Comparison of ENCODE assay signal across 11 mouse cellular contexts in genomic region chr1:89849861-89850230, GRCm38 (mm10).
DNase-seq lines count a peak whose midpoint lies in the region; ATAC-seq and TF ChIP-seq lines count a peak whose summit lies in the region.
"Had no signal": no experiment of that assay in that cellular context is flagged by ENCODE, and none has a peak within 500 bp of the region (broad histone marks: within the 10 kb centered on the region; RNA-seq: fewer than 3 reads in every experiment).

No protein-coding gene starts in this region.

- no peak overlapping the region for H3K9ac ChIP-seq in kidney, postnatal 0 days (ENCODE audit: low read depth, low read length)
- peak overlapping the region; percentile 33; the same call in 1 of the 2 replicates for H3K9ac ChIP-seq in forebrain, postnatal 0 days
- no peak overlapping the region for H3K9ac ChIP-seq in neural tube, embryonic 15.5 days (replicated peaks)

- H3K27ac ChIP-seq in kidney, postnatal 0 days: no peak overlapping the region
- H3K27ac ChIP-seq in forebrain, postnatal 0 days (ENCODE audit: low read depth, low read length): peak overlapping the region; percentile 52; the same call in 1 of the 2 replicates
- peak overlapping the region; percentile 19; the same call in 1 of the 2 replicates for H3K27ac ChIP-seq in neural tube, embryonic 15.5 days (replicated peaks)

- H3K4me3 ChIP-seq in kidney, postnatal 0 days (replicated peaks; ENCODE audit: low read depth, low read length): no peak overlapping the region
- H3K4me3 ChIP-seq in forebrain, postnatal 0 days (ENCODE audit: low read depth, low read length): no peak overlapping the region
- no peak overlapping the region for H3K4me3 ChIP-seq in neural tube, embryonic 15.5 days (replicated peaks)

- H3K4me1 ChIP-seq in kidney, postnatal 0 days (replicated peaks; ENCODE audit: insufficient read depth, low read length): peaks cover 5% of the 10 kb centered on the region; the same call in 1 of the 2 replicates
- peaks cover 26% of the 10 kb centered on the region for H3K4me1 ChIP-seq in forebrain, postnatal 0 days (ENCODE audit: insufficient read depth)
- peaks cover 50% of the 10 kb centered on the region for H3K4me1 ChIP-seq in neural tube, embryonic 15.5 days

- no peaks in the 10 kb centered on the region for H3K9me3 ChIP-seq in kidney, postnatal 0 days (replicated peaks; ENCODE audit: low read length)
- H3K9me3 ChIP-seq in forebrain, postnatal 0 days (ENCODE audit: low read length): no peaks in the 10 kb centered on the region
- no peaks in the 10 kb centered on the region for H3K9me3 ChIP-seq in neural tube, embryonic 15.5 days (replicated peaks)

- TF ChIP-seq CTCF in kidney, postnatal 0 days (IDR thresholded peaks at IDR 0.05; ENCODE audit: low read depth): no peak
- TF ChIP-seq CTCF in forebrain, postnatal 0 days (IDR thresholded peaks at IDR 0.05; ENCODE audit: low read depth): no peak

- H3K27me3 ChIP-seq in kidney, postnatal 0 days (ENCODE audit: insufficient read depth, low read length): no peaks in the 10 kb centered on the region
- no peaks in the 10 kb centered on the region for H3K27me3 ChIP-seq in forebrain, postnatal 0 days (ENCODE audit: insufficient read depth, low read length)
- H3K27me3 ChIP-seq in neural tube, embryonic 15.5 days (replicated peaks): no peaks in the 10 kb centered on the region

- H3K4me2 ChIP-seq in kidney, postnatal 0 days (ENCODE audit: low read length): no peak overlapping the region
- H3K4me2 ChIP-seq in forebrain, postnatal 0 days (ENCODE audit: low read depth): peak overlapping the region; percentile 20
- H3K4me2 ChIP-seq in neural tube, embryonic 15.5 days: no peak overlapping the region

- H3K36me3 ChIP-seq in kidney, postnatal 0 days (ENCODE audit: insufficient read depth, low read length): 0 out of 2 replicates have a peak, but pooled peaks cover 11% of the 10 kb centered on the region
- H3K36me3 ChIP-seq in forebrain, postnatal 0 days (ENCODE audit: insufficient read depth): no peaks in the 10 kb centered on the region
- H3K36me3 ChIP-seq in neural tube, embryonic 15.5 days: no peaks in the 10 kb centered on the region; the same call in none of the 2 replicates

- peak; percentile 23 for DNase-seq in kidney, postnatal 0 days (ENCODE audit: low spot score)
- DNase-seq in kidney, postnatal 14 days: no peak
- peak; percentile 83 for DNase-seq in forebrain, postnatal 0 days
- peak; percentile 28 to 45 for DNase-seq in left cerebral cortex, adult 18-20 months (ENCODE audit: low spot score in 2 of 2)
- DNase-seq in adrenal gland, postnatal 14 days: no peak
- DNase-seq in natural killer cell, adult 2 months (ENCODE audit: low spot score in 2 of 2): no peak
- DNase-seq in spleen, postnatal 14 days (ENCODE audit: low spot score in 2 of 2): no peak
- DNase-seq: gastrocnemius, postnatal 36 days; liver; thymus, adult 18-20 months had no signal

- no peak for ATAC-seq in kidney, postnatal 0 days (replicated peaks; ENCODE audit: low FRiP score, low read depth)
- ATAC-seq in forebrain, postnatal 0 days: peak; percentile 88
- no peak; the same call in 1 of the 2 replicates for ATAC-seq in neural tube, embryonic 15.5 days (ENCODE audit: low FRiP score)

- WGBS in kidney, postnatal 0 days: 68% methylated on average over 7 of the region's 7 CpGs
- 41% methylated on average over 7 of the region's 7 CpGs for whole genome bisulfite sequencing in forebrain, postnatal 0 days
- WGBS in neural tube, embryonic 15.5 days: 43% methylated on average over 7 of the region's 7 CpGs

Comparison
In these comparisons a context has a peak if more than half of its experiments do, and no peak if none do; other contexts are left out.
1. DNase-seq: peak in kidney, postnatal 0 days (single experiment), forebrain, postnatal 0 days (single experiment) and left cerebral cortex, adult 18-20 months (2 of 2); none in kidney, postnatal 14 days (single experiment), adrenal gland, postnatal 14 days (single experiment), natural killer cell, adult 2 months (0 of 2) and spleen, postnatal 14 days (0 of 2).